Mouse (Mus musculus) adrenal gland, postnatal 36 days (tissue): ENCODE data around the gene Arhgap15. TPM values are rescaled to one million over a fixed set of nuclear protein-coding genes. Genes with fewer than 3 reads are reported as not detected.

Experiments
- DNase-seq, 2 experiments: peaks; one replicate each; pipeline ENCODE4 v3.0.0; 2021; ENCODE audit warnings: mixed read lengths in 1 of 2
- total RNA-seq, 2 experiments: library from RNA; stranded (reverse); gene quantifications; 2 replicates each; pipeline ENCODE4 v1.2.3; 2021

Gene Arhgap15
- total RNA-seq, 2 experiments from 2014 or later, result 1.7 to 3.3 TPM

GRCm38 (mm10) chr2:43783759-43784735 is 35.4 kb downstream of the Arhgap15 start:
- DNase-seq, result no peak

- no peak for DNase-seq
Observed at GRCm38 (mm10) chr2:43786101-43786500, 37.5 kb downstream of the Arhgap15 start.

GRCm38 (mm10) chr2:43787141-43787540 is 38.5 kb downstream of the Arhgap15 start:
- peak; percentile 33 to 57 for DNase-seq

GRCm38 (mm10) chr2:43788484-43788883 is 39.9 kb downstream of the Arhgap15 start:
- no peak for DNase-seq

- DNase-seq, result no peak
Observed at GRCm38 (mm10) chr2:43790049-43790693, 41.5 kb downstream of the Arhgap15 start.

GRCm38 (mm10) chr2:43791575-43791974 is 43.0 kb downstream of the Arhgap15 start:
- no peak for DNase-seq

GRCm38 (mm10) chr2:43793105-43793504 is 44.5 kb downstream of the Arhgap15 start:
- DNase-seq, result no peak

- DNase-seq, result no peak
Observed at GRCm38 (mm10) chr2:43794700-43795099, 46.1 kb downstream of the Arhgap15 start.

GRCm38 (mm10) chr2:43796448-43796847 is 47.8 kb downstream of the Arhgap15 start:
- DNase-seq, result no peak

GRCm38 (mm10) chr2:43805960-43806744 is 57.5 kb downstream of the Arhgap15 start:
- DNase-seq, result peak; percentile 75 to 78

- DNase-seq, result no peak
Observed at GRCm38 (mm10) chr2:43815896-43816787, 67.5 kb downstream of the Arhgap15 start.

- DNase-seq, result peak in 1 of 2 experiments; percentile 5
Observed at GRCm38 (mm10) chr2:43816788-43817581, 68.4 kb downstream of the Arhgap15 start.

- no peak for DNase-seq
Observed at GRCm38 (mm10) chr2:43835931-43836330, 87.3 kb downstream of the Arhgap15 start.

GRCm38 (mm10) chr2:43841644-43842043 is 93.0 kb downstream of the Arhgap15 start:
- DNase-seq, result peak; percentile 24 to 53

GRCm38 (mm10) chr2:43851195-43851594 is 102.6 kb downstream of the Arhgap15 start:
- peak; percentile 7 to 9 for DNase-seq

- DNase-seq, result no peak
Observed at GRCm38 (mm10) chr2:43862709-43863108, 114.1 kb downstream of the Arhgap15 start.

GRCm38 (mm10) chr2:43902403-43902973 is 153.9 kb downstream of the Arhgap15 start:
- peak; percentile 77 to 82 for DNase-seq

- peak; percentile 12 to 28 for DNase-seq
Observed at GRCm38 (mm10) chr2:43907496-43907895, 158.9 kb downstream of the Arhgap15 start.

GRCm38 (mm10) chr2:43914104-43914503 is 165.5 kb downstream of the Arhgap15 start:
- DNase-seq, result no peak

GRCm38 (mm10) chr2:43923863-43924340 is 175.3 kb downstream of the Arhgap15 start:
- DNase-seq, result no peak
